Mouse (Mus musculus): ENCODE results near the gene Capza2.
"Not testable (repeated sequence)": the region's sequence is repeated elsewhere in the genome, so short reads cannot be mapped to it uniquely, and the experiment has no call there.

The Capza2 gene

GRCm38 (mm10) chr6:17640031-17640430, 4.0 kb downstream of the Capza2 start:
- no peak for DNase-seq (ENCODE audit: low read depth, low spot score)

- no peak for DNase-seq (ENCODE audit: low read depth, low spot score)
Measured at GRCm38 (mm10) chr6:17642739-17643138, 6.7 kb downstream of the Capza2 start.

- no peak for DNase-seq (ENCODE audit: low read depth, low spot score)
Measured at GRCm38 (mm10) chr6:17646107-17646506, 10.1 kb downstream of the Capza2 start.

- no peak for DNase-seq (ENCODE audit: low read depth, low spot score)
Measured at GRCm38 (mm10) chr6:17652132-17652531, 16.1 kb downstream of the Capza2 start.

- no peak for DNase-seq (ENCODE audit: low read depth, low spot score)
Measured at GRCm38 (mm10) chr6:17655080-17655479, 19.0 kb downstream of the Capza2 start.

GRCm38 (mm10) chr6:17657308-17657707, 21.3 kb downstream of the Capza2 start:
- peak; percentile 71 for DNase-seq (ENCODE audit: low read depth, low spot score)

GRCm38 (mm10) chr6:17665348-17665747, 29.3 kb downstream of the Capza2 start:
- no peak for DNase-seq (ENCODE audit: low read depth, low spot score)

- DNase-seq (ENCODE audit: low read depth, low spot score): peak; percentile 27
Measured at GRCm38 (mm10) chr6:17666024-17666423, 30.0 kb downstream of the Capza2 start.

- no peak for DNase-seq (ENCODE audit: low read depth, low spot score)
Measured at GRCm38 (mm10) chr6:17667813-17668212, 31.8 kb downstream of the Capza2 start.

- DNase-seq (ENCODE audit: low read depth, low spot score): no peak
Measured at GRCm38 (mm10) chr6:17668334-17668733, 32.3 kb downstream of the Capza2 start.

GRCm38 (mm10) chr6:17669826-17670225, 33.8 kb downstream of the Capza2 start:
- DNase-seq (ENCODE audit: low read depth, low spot score): no peak

GRCm38 (mm10) chr6:17675019-17675756, 39.2 kb downstream of the Capza2 start:
- DNase-seq (ENCODE audit: low read depth, low spot score): peak; percentile 62

GRCm38 (mm10) chr6:17677008-17677407, 41.0 kb downstream of the Capza2 start:
- DNase-seq (ENCODE audit: low read depth, low spot score): no peak

- DNase-seq (ENCODE audit: low read depth, low spot score): no peak
Measured at GRCm38 (mm10) chr6:17680266-17680925, 44.4 kb downstream of the Capza2 start.

GRCm38 (mm10) chr6:17681810-17682209, 45.8 kb downstream of the Capza2 start:
- DNase-seq (ENCODE audit: low read depth, low spot score): no peak

- no peak for DNase-seq (ENCODE audit: low read depth, low spot score)
Measured at GRCm38 (mm10) chr6:17688676-17689075, 52.6 kb downstream of the Capza2 start.

- DNase-seq (ENCODE audit: low read depth, low spot score): no peak
Measured at GRCm38 (mm10) chr6:17692647-17693046, 56.6 kb downstream of the Capza2 start, which contains the start of gene St7. TSS of gene St7 (plus strand) at chr6:17692933.

- no peak for DNase-seq (ENCODE audit: low read depth, low spot score)
Measured at GRCm38 (mm10) chr6:17693726-17694549, 57.9 kb downstream of the Capza2 start.

GRCm38 (mm10) chr6:17694550-17694951, 58.5 kb downstream of the Capza2 start:
- DNase-seq (ENCODE audit: low read depth, low spot score): no peak

- DNase-seq (ENCODE audit: low read depth, low spot score): peak; percentile 76
Measured at GRCm38 (mm10) chr6:17696321-17696734, 60.3 kb downstream of the Capza2 start.

- DNase-seq (ENCODE audit: low read depth, low spot score): no peak
Measured at GRCm38 (mm10) chr6:17700936-17701612, 65.0 kb downstream of the Capza2 start.

GRCm38 (mm10) chr6:17704038-17704437, 68.0 kb downstream of the Capza2 start:
- not testable (repeated sequence) for DNase-seq (ENCODE audit: low read depth, low spot score)
